Mouse (Mus musculus) liver, embryonic 14.5 days (tissue): ENCODE data around the gene Ugt1a7c.
"Not testable (repeated sequence)": the region's sequence is repeated elsewhere in the genome, so short reads cannot be mapped to it uniquely, and the experiment has no call there.

ENCODE experiments used
- CTCF ChIP-seq: IDR thresholded peaks from 2 replicates; pipeline ENCODE4 v1.5.1; 2016; ENCODE audit warnings: antibody characterized with exemption, low read depth, control low read depth
- EP300 ChIP-seq: IDR thresholded peaks from 2 replicates; pipeline ENCODE4 v1.6.1; 2016; ENCODE audit warnings: antibody characterized with exemption, low read depth

DNA sequence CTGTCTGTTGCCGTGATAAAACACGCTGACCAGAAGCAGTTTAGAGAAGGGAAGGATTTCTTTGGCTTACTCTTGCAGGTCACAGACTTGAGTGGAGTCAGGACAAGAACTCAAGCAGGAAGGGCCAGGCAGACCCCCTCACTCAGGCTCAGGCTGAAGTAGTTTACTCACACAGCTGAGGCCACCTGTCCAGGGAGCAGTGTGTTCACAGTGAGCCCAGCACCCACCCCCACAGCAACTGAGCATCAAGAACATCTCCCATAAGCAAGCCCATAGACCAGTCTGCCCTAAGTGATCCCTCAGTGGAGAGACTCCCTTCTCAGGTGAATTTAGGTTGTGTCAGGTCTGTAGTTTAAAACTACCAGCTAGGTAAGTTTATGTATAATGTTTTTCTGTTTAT lies 14.7 kb downstream of the Ugt1a7c start:
- TF ChIP-seq CTCF, EP300: not testable (repeated sequence)
